Comparison of ENCODE assay signal across 8 mouse cellular contexts in the genomic region with DNA sequence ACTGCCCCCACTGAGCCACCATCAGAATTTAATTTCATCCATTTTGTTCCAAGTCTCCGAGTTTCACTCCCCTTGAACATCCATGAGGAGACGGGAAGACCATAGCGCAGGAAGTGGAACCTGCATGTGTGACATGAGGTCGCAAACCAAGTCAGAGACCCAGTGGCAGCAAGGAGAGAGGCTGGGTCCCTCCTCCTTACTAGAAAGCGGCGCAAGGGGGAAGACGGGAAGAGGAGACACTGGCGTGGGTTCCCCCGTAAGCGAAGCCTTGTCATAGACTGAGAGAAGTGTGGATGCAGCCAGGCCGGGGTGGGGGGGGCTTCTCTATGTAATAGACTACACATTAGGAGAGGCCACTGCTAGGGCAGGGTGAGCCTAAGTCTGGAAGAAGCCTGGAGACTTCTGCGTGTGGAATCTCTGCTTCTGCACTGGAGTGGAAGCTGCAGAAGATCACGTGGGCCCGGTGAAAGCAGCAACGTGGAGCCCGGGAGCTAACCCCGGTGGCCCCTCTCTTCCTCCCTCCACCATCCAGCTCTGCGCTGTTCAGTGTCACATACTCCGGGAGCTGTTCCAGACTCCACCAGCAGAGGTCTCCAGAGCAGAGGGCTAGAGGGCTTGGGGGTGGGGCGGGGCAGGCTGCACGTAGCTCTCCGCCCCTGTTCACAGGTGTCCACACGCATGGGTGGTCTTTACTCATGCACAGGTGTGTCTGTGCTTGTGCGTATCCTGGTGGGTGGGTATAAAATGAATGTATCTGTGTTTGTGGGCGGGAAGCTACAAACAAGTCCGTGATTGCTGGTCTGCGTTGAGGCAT.
DNase-seq lines count a peak whose midpoint lies in the region; ATAC-seq and TF ChIP-seq lines count a peak whose summit lies in the region.

No protein-coding gene starts in this region.

- peak; percentile 91 for TF ChIP-seq CTCF in bone marrow, adult 2 months (IDR thresholded peaks at IDR 0.05; ENCODE audit: control insufficient read depth, insufficient read depth, low read length)

- no peak overlapping the region for H3K9ac ChIP-seq in embryonic facial prominence, embryonic 14.5 days (ENCODE audit: low read depth, low read length)
- peak overlapping the region; percentile 35; the same call in 1 of the 2 replicates for H3K9ac ChIP-seq in limb, embryonic 13.5 days
- no peak overlapping the region for H3K9ac ChIP-seq in midbrain, embryonic 15.5 days

- H3K4me3 ChIP-seq in bone marrow, adult 2 months (replicated peaks; ENCODE audit: control insufficient read depth, low read depth, low read length), result peak overlapping the region; percentile 14
- H3K4me3 ChIP-seq in embryonic facial prominence, embryonic 14.5 days (ENCODE audit: low read depth, low read length), result 0 out of 2 replicates have a peak overlapping the region, but pooled peaks have one; percentile 13
- H3K4me3 ChIP-seq in limb, embryonic 13.5 days, result no peak overlapping the region
- H3K4me3 ChIP-seq in midbrain, embryonic 15.5 days, result peak overlapping the region; percentile 21

- ATAC-seq in embryonic facial prominence, embryonic 14.5 days (ENCODE audit: low read depth), result peak; percentile 81
- peak; percentile 84 for ATAC-seq in limb, embryonic 13.5 days (ENCODE audit: low FRiP score, low read depth)
- ATAC-seq in midbrain, embryonic 15.5 days (replicated peaks), result peak; percentile 86

- H3K9me3 ChIP-seq in embryonic facial prominence, embryonic 14.5 days (ENCODE audit: control insufficient read depth, low read length), result peaks cover 8% of the 10 kb centered on the region
- H3K9me3 ChIP-seq in limb, embryonic 13.5 days, result no peaks in the 10 kb centered on the region
- H3K9me3 ChIP-seq in midbrain, embryonic 15.5 days, result no peaks in the 10 kb centered on the region

- H3K36me3 ChIP-seq in embryonic facial prominence, embryonic 14.5 days (ENCODE audit: control insufficient read depth, insufficient read depth, low read length), result no peaks in the 10 kb centered on the region
- H3K36me3 ChIP-seq in limb, embryonic 13.5 days, result no peaks in the 10 kb centered on the region
- H3K36me3 ChIP-seq in midbrain, embryonic 15.5 days (replicated peaks), result no peaks in the 10 kb centered on the region

- no peaks in the 10 kb centered on the region for H3K27me3 ChIP-seq in embryonic facial prominence, embryonic 14.5 days (replicated peaks; ENCODE audit: control insufficient read depth, insufficient read depth, low read length)
- no peaks in the 10 kb centered on the region for H3K27me3 ChIP-seq in limb, embryonic 13.5 days
- peaks cover 6% of the 10 kb centered on the region; the same call in 1 of the 2 replicates for H3K27me3 ChIP-seq in midbrain, embryonic 15.5 days (replicated peaks)

- H3K27ac ChIP-seq in bone marrow, adult 2 months (ENCODE audit: control insufficient read depth, insufficient read depth, low read depth, low read length, poor library complexity), result no peak overlapping the region
- no peak overlapping the region for H3K27ac ChIP-seq in embryonic facial prominence, embryonic 14.5 days (replicated peaks; ENCODE audit: low read depth, low read length)
- no peak overlapping the region for H3K27ac ChIP-seq in limb, embryonic 13.5 days
- no peak overlapping the region for H3K27ac ChIP-seq in midbrain, embryonic 15.5 days

- peak; percentile 94 for DNase-seq in A20 (ENCODE audit: low read depth, low spot score)
- DNase-seq in embryonic facial prominence, embryonic 14.5 days (ENCODE audit: low spot score), result peak; percentile 91
- DNase-seq in heart, adult 9 months (ENCODE audit: low spot score in 2 of 2), result peak; percentile 64 to 81
- peak; percentile 61 to 87 for DNase-seq in kidney, adult 8-10 months
- peak; percentile 79 to 93 for DNase-seq in spleen, adult 18-20 months

- peaks cover 2% of the 10 kb centered on the region; the same call in 1 of the 2 replicates for H3K4me1 ChIP-seq in bone marrow, adult 2 months (ENCODE audit: control insufficient read depth, insufficient read depth, low read length)
- H3K4me1 ChIP-seq in embryonic facial prominence, embryonic 14.5 days (ENCODE audit: control insufficient read depth, insufficient read depth, low read length), result peaks cover 39% of the 10 kb centered on the region
- H3K4me1 ChIP-seq in limb, embryonic 13.5 days, result peaks cover 58% of the 10 kb centered on the region
- H3K4me1 ChIP-seq in midbrain, embryonic 15.5 days, result peaks cover 11% of the 10 kb centered on the region

- 0 out of 2 replicates have a peak, but pooled peaks have one; percentile 14 for TF ChIP-seq POLR2A in bone marrow, adult 2 months (IDR thresholded peaks at IDR 0.05; ENCODE audit: borderline replicate concordance, control insufficient read depth, low read depth, low read length)

- WGBS in bone marrow, adult 2 months, result 18% methylated on average over 27 of the region's 27 CpGs
- 18% methylated on average over 24 of the region's 27 CpGs for WGBS in embryonic facial prominence, embryonic 14.5 days
- 22% methylated on average over 27 of the region's 27 CpGs for WGBS in limb, embryonic 13.5 days
- 21% methylated on average over 26 of the region's 27 CpGs for WGBS in midbrain, embryonic 15.5 days

- H3K4me2 ChIP-seq in embryonic facial prominence, embryonic 14.5 days (ENCODE audit: low read depth, low read length), result peak overlapping the region; percentile 41
- peak overlapping the region; percentile 42 for H3K4me2 ChIP-seq in limb, embryonic 13.5 days (replicated peaks)
- H3K4me2 ChIP-seq in midbrain, embryonic 15.5 days, result peak overlapping the region; percentile 50
